Mouse (Mus musculus) lung, postnatal 0 days (tissue): ENCODE measurements at regions not wholly inside any gene's neighbourhood (a gene's known extent, or its start where the extent isn't known, plus 50 kb on each side); places are given as distances from the start of the nearest gene placed in this dataset.

Experiments
- ATAC-seq: fragments of 200-750 bp; cut with Nextera tagmentation; 2 replicates; pipeline ENCODE4 v1.8.0; 2017; ENCODE audit warnings: moderate library complexity
- DNase-seq: peaks from one replicate; pipeline ENCODE4 v3.0.0-alpha.2; 2016; ENCODE audit warnings: low spot score
- H3K27ac ChIP-seq: fragments of 300-500 bp; sonication (generic); 2 replicates; pipeline ENCODE4 v1.5.1; 2014; ENCODE audit warnings: antibody characterized with exemption, mild to moderate bottlenecking, low read length, mixed read lengths
- H3K27me3 ChIP-seq: fragments of 300-500 bp; sonication (generic); replicated peaks from 2 replicates; pipeline ENCODE4 v1.6.1; 2014; ENCODE audit warnings: low read length, mixed read lengths; ENCODE audit not compliant: insufficient read depth
- H3K36me3 ChIP-seq: fragments of 300-500 bp; sonication (generic); 2 replicates; pipeline ENCODE4 v1.6.1; 2014; ENCODE audit warnings: low read length, mixed read lengths; ENCODE audit not compliant: insufficient read depth
- H3K4me1 ChIP-seq: fragments of 300-500 bp; sonication (generic); 2 replicates; pipeline ENCODE4 v1.6.1; 2014; ENCODE audit warnings: antibody characterized with exemption, low read depth, low read length, mixed read lengths; ENCODE audit not compliant: insufficient read depth
- H3K4me2 ChIP-seq: fragments of 300-500 bp; sonication (generic); replicated peaks from 2 replicates; pipeline ENCODE4 v1.6.1; 2014; ENCODE audit warnings: low read depth, mild to moderate bottlenecking, low read length, moderate library complexity, mixed read lengths
- H3K4me3 ChIP-seq: fragments of 300-500 bp; sonication (generic); 2 replicates; pipeline ENCODE4 v1.5.1; 2014; ENCODE audit warnings: low read depth, low read length
- H3K9ac ChIP-seq: fragments of 300-500 bp; sonication (generic); replicated peaks from 2 replicates; pipeline ENCODE4 v1.6.1; 2014; ENCODE audit warnings: low read depth, mild to moderate bottlenecking
- H3K9me3 ChIP-seq: fragments of 300-500 bp; sonication (generic); 2 replicates; pipeline ENCODE4 v1.6.1; 2016; ENCODE audit warnings: low read length, mixed read lengths
- CTCF ChIP-seq: IDR thresholded peaks from 2 replicates; pipeline ENCODE4 v1.5.1; 2016; ENCODE audit warnings: antibody characterized with exemption, mild to moderate bottlenecking
- EP300 ChIP-seq: IDR thresholded peaks from 2 replicates; pipeline ENCODE4 v1.6.1; 2016; ENCODE audit warnings: antibody characterized with exemption, mild to moderate bottlenecking, control low read depth
- WGBS: fragments of 180-500 bp; shearing (Covaris S2); extraction: QIAGEN DNeasy Blood & Tissue Kit; methylation state at CpG from one replicate; pipeline ENCODE4 v1.1.7; 2014; 5-methylcytosine and 5-hydroxymethylcytosine counted together

DNA sequence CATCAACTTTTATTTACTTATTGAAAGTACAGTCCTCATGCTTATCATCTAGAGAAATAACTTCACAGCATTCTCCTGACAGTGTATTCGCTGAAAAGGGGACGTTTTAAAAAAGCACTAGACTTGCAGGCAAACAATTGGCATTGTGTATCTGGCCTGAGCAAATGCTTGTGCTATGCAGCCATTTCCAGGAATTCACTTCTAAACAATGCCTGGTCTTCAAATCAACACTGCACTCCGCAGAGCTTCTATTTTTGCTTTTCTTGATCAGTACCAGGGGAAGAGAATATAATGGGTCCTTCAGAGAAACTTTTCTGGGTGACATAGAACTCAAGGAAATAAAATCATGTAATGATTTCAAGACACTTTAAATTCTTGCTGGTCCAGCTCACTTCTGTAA, 150.5 kb upstream of the C030005K15Rik start:
- WGBS = 25% methylated on average over 3 of the region's 3 CpGs
- Histone ChIP-seq H3K9ac (no peak overlapping the region), H3K27me3 (no peaks in the 10 kb centered on the region), H3K9me3 (no peaks in the 10 kb centered on the region), H3K27ac (no peak overlapping the region), H3K4me3 (no peak overlapping the region), H3K4me2 (no peak overlapping the region), H3K4me1 (no peaks in the 10 kb centered on the region), H3K36me3 (no peaks in the 10 kb centered on the region)
- peak; percentile 74 for ATAC-seq
- DNase-seq = peak; percentile 50
- TF ChIP-seq CTCF (no peak), EP300 (peak; percentile 81)

DNA sequence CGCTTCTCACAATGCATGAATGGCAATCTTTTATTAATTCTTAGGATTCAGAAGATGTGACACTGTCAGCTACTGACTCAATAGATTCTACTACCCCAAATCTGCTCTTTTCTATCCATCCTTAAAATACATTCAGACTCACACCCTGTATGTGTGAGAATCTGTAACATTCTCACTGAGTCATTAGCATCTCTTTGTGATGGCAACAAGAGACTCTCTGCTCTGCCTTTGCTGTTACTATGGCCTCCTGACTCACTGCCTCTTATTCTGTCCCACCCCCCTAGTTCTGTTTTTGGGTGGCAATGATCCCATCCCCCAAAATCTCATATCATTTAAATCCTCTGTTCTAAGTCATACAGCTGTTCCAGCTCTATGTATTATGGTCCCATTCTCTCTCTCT, 159.5 kb upstream of the C030005K15Rik start:
- Histone ChIP-seq H3K4me1 (no peaks in the 10 kb centered on the region), H3K9me3 (no peaks in the 10 kb centered on the region), H3K4me2 (no peak overlapping the region), H3K4me3 (no peak overlapping the region), H3K27ac (no peak overlapping the region), H3K9ac (no peak overlapping the region), H3K36me3 (no peaks in the 10 kb centered on the region), H3K27me3 (no peaks in the 10 kb centered on the region)
- ATAC-seq = no peak
- 79% methylated on average over 1 of the region's 1 CpGs for WGBS
- TF ChIP-seq CTCF (no peak), EP300 (no peak)
- DNase-seq = no peak

GRCm38 (mm10) chr10:97905793-97906192, 179.2 kb upstream of the C030005K15Rik start:
- 70% methylated on average over 4 of the region's 4 CpGs for WGBS
- DNase-seq (no peak), ATAC-seq (no peak)
- Histone ChIP-seq H3K9ac (no peak overlapping the region), H3K36me3 (no peaks in the 10 kb centered on the region), H3K27me3 (no peaks in the 10 kb centered on the region), H3K4me2 (no peak overlapping the region), H3K4me1 (no peaks in the 10 kb centered on the region), H3K4me3 (no peak overlapping the region), H3K9me3 (no peaks in the 10 kb centered on the region), H3K27ac (no peak overlapping the region)
- TF ChIP-seq CTCF (no peak), EP300 (no peak)

DNA sequence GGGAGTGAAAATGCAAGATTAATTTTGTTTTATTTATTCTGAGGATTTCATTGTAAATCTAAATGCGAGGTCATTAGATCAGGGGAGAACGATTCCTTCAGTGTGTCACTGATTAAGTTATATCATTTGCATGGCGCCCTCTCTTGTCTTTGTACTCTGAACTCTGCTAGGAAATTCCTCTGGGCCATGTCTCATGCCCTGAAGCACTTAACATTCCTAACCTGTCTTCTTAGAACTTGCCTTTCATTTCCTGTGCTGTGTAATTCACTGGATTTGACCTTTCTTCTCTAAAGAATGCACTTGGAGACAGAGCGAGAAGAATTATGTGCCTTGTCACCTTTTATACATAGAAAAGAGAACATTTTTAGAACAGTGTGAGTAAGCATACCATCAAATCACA, 199.0 kb upstream of the C030005K15Rik start:
- H3K4me2 ChIP-seq = no peak overlapping the region
- no peaks in the 10 kb centered on the region for H3K36me3 ChIP-seq
- no peaks in the 10 kb centered on the region for H3K27me3 ChIP-seq
- TF ChIP-seq CTCF (no peak), EP300 (no peak)
- H3K27ac ChIP-seq = no peak overlapping the region
- no peak overlapping the region for H3K4me3 ChIP-seq
- H3K4me1 ChIP-seq = no peaks in the 10 kb centered on the region
- no peaks in the 10 kb centered on the region for H3K9me3 ChIP-seq
- H3K9ac ChIP-seq = no peak overlapping the region
- DNase-seq (peak; percentile 6), ATAC-seq (peak; percentile 25; the same call in 1 of the 2 replicates)
- WGBS = 54% methylated on average over 4 of the region's 4 CpGs

DNA sequence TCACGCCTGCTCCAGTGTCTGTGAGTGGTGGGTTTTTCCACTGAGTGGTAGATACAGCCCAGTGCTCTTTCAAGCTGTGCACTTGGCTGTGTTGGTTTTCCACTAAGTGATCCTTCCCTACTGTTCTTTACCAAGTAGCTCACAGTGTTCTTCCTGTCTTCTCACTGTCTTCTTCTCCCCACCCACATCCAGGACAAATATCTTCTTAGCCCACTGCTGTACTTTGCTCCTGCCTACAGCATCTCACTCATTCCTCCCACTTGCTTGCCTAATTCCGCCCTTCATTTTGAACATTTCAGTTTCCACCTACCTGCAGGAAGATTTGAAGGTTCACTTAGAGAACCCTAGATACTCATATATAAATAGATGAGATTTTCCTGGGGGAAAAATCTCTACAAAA, 213.8 kb upstream of the C030005K15Rik start:
- TF ChIP-seq CTCF = no peak
- TF ChIP-seq EP300 = no peak
- 84% methylated on average over 2 of the region's 2 CpGs for WGBS
- H3K4me1 ChIP-seq = no peaks in the 10 kb centered on the region

GRCm38 (mm10) chr10:97965881-97966280, 239.3 kb upstream of the C030005K15Rik start:
- no peaks in the 10 kb centered on the region for H3K9me3 ChIP-seq
- no peak overlapping the region for H3K27ac ChIP-seq
- H3K9ac ChIP-seq = no peak overlapping the region
- H3K4me3 ChIP-seq = no peak overlapping the region
- no peak overlapping the region for H3K4me2 ChIP-seq
- no peaks in the 10 kb centered on the region for H3K27me3 ChIP-seq
- ATAC-seq (no peak), DNase-seq (no peak)
- WGBS = 87% methylated on average over 1 of the region's 1 CpGs
- TF ChIP-seq EP300 = no peak
- TF ChIP-seq CTCF = no peak
- no peaks in the 10 kb centered on the region for H3K4me1 ChIP-seq
- no peaks in the 10 kb centered on the region for H3K36me3 ChIP-seq

More for the DNA sequence above, 213.8 kb upstream of the C030005K15Rik start:
- Histone ChIP-seq H3K36me3 (no peaks in the 10 kb centered on the region), H3K27me3 (no peaks in the 10 kb centered on the region), H3K27ac (no peak overlapping the region), H3K4me2 (no peak overlapping the region), H3K4me3 (no peak overlapping the region), H3K9me3 (no peaks in the 10 kb centered on the region), H3K9ac (no peak overlapping the region)
- ATAC-seq (no peak), DNase-seq (no peak)

DNA sequence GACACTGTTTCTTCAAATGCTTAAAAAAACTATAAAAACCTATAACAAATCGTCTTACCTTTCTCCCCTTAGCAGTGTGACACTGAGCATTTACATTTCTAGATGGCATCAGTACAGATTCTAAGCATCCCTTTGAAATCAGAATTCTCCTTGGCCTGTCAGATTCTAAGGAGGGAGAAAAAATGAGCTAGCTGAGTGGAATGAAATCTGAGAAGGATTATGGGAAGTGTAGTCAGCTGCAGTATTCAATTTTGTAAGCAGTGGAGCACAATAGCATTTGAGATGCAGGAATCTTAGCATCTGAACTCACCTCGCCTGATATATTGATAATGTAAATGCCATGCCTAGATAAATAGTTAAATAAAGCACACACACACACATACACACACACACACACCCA, 240.4 kb upstream of the C030005K15Rik start:
- 69% methylated on average over 2 of the region's 2 CpGs for WGBS
- no peak for ATAC-seq
- Histone ChIP-seq H3K36me3 (no peaks in the 10 kb centered on the region), H3K9ac (no peak overlapping the region), H3K27ac (no peak overlapping the region), H3K27me3 (no peaks in the 10 kb centered on the region), H3K4me3 (no peak overlapping the region), H3K9me3 (no peaks in the 10 kb centered on the region), H3K4me2 (no peak overlapping the region), H3K4me1 (no peaks in the 10 kb centered on the region)
- no peak for DNase-seq
- TF ChIP-seq CTCF (no peak), EP300 (no peak)
